Mouse (Mus musculus) megakaryocyte, embryonic 14.5 days (primary cell): ENCODE data around the gene Mov10.
"Not testable (repeated sequence)": the region's sequence is repeated elsewhere in the genome, so short reads cannot be mapped to it uniquely, and the experiment has no call there.

ENCODE experiments used
- FLI1 ChIP-seq: IDR thresholded peaks from 2 replicates; pipeline ENCODE4 v1.6.1; 2012; ENCODE audit warnings: low read length, inconsistent platforms, mixed read lengths
- GATA1 ChIP-seq: IDR thresholded peaks from 3 replicates; pipeline ENCODE4 v1.6.1; 2012; ENCODE audit warnings: mixed read lengths, low read length, inconsistent platforms, borderline replicate concordance

GRCm38 (mm10) chr3:104762103-104762863 lies 56.1 kb downstream of the Mov10 start:
- TF ChIP-seq FLI1, GATA1: not testable (repeated sequence)
